Mouse (Mus musculus): ENCODE data around the gene Morc3.
"Not testable (repeated sequence)": the region's sequence is repeated elsewhere in the genome, so short reads cannot be mapped to it uniquely, and the experiment has no call there.

The Morc3 gene

GRCm38 (mm10) chr16:93820040-93820439 lies 11.9 kb upstream of the Morc3 start:
- no peak for DNase-seq

- no peak for DNase-seq
These were observed 10.2 kb upstream of the Morc3 start for GRCm38 (mm10) chr16:93821706-93822105.

GRCm38 (mm10) chr16:93822433-93823225 lies 9.3 kb upstream of the Morc3 start:
- DNase-seq, result peak; percentile 47

- DNase-seq, result no peak
These were observed 7.1 kb upstream of the Morc3 start for GRCm38 (mm10) chr16:93824799-93825198.

GRCm38 (mm10) chr16:93825463-93825862 lies 6.5 kb upstream of the Morc3 start:
- no peak for DNase-seq

GRCm38 (mm10) chr16:93826054-93826453 lies 5.9 kb upstream of the Morc3 start:
- no peak for DNase-seq

DNA sequence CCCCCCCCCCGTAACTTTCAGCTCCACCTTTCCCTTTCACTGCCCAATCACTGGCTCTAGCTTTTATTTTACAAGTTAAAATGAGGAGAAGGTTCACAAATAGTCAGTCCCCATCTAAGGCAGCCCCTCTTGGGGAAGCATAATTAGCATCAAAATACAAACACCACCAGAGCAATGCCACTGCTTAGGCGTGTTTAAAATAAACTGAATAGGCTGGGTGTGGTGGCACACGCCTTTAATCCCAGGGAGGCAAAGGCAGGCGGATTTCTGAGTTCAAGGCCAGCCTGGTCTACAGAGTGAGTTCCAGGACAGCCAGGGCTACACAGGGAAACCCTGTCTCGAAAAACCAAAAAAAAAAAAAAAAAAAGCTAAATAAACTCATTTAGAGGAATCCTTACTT lies 5.4 kb upstream of the Morc3 start:
- DNase-seq, result not testable (repeated sequence)

DNA sequence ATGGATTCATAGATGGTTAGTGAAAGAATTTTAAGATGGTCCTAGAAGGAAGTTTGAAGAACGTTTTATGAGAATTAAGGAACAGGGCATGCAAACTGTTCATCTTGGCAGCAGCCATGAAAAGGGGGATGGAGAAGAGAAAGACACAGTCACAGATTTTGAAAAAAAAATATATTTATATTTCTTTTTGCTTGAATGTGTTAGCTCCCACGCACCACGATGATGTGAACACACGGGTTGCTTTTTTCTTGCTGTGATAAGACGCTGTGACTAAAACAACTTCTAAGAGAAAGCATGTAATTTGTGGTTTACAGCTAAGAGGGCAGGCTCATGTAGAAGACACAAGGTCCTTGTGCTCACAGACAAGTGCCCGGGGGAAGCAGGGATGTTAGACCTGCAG lies 5.0 kb upstream of the Morc3 start:
- DNase-seq, result no peak

DNA sequence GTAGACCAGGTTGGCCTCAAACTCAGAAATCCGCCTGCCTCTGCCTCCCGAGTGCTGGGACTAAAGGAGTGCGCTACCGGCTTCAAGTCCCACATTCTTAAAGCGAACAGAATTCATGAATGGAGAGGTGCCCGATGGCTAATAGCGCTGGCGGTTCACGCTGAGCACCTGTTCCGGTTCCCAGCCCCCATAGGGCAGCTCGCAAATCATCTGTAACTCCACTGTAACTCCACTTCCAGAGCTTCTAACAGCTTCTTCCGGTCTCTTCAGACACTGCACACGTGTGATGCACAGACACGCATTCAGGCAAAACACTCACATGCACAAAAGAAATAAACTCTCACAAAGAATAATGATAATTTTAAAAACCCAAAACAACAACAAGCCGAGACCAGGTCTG lies 2.4 kb upstream of the Morc3 start:
- DNase-seq, result no peak

GRCm38 (mm10) chr16:93830071-93830470 lies 1.9 kb upstream of the Morc3 start:
- no peak for DNase-seq

- no peak for DNase-seq
These were observed 1.0 kb upstream of the Morc3 start for GRCm38 (mm10) chr16:93830916-93831315.

DNA sequence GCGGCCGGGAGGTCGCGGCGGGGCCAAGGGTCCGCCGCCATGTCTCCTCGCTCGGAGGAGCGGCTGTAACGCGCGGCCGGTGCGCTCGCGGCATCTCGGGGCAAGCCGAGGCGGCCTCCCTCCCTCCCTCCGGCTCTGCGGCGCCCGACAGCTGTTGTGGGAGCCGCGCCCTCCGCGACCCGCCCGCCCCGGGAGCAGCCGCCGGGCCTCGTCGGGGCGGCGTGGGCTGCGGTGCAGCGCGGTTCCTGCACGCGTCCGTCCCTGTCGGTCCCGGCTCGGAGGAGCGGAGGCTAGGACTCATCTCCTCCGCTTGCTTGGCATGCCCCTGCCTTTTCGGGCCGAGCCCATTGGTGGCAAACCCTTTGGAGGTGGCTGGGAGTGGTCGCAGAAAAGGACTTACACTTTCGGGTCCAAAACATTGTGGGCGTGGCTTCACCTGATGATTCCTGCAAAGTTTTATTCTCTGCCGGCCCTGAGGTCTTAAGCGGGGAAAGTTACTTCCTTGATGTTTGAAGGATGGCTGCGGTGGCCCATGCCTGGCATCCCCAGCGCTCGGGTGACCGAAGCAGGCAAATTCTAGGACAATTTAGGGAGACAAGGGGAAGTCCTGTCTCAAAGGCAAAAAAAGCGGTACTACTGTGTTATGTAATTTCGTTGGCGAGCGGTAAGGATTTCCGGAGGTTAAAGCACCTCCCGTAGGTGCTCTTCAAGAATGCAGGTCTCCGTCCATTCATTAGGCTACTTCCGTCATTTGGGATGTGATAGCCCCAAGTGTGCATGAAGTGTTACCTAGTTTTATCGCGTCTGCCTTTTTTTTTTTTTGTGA lies 743 bp downstream of the Morc3 start:
- DNase-seq, result peak; percentile 60

DNA sequence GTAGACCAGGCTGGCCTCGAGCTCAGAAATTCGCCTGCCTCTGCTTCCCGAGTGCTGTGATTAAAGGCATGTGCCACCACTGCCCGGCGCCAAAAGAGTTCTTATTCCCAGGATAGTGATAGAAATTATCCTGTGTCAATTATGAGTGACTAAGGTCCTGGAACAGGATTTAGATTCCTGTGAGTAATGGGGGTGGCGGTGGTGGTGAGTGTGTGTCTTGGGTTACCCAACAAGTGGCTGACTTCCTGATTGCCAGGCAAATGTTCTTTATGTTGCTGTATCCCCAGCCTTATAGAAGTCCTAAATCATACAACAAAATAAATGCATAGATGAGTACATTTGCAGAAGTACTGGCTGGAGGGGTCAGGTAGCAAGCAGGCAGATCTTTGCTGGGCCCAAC lies 1.6 kb downstream of the Morc3 start:
- DNase-seq, result no peak

GRCm38 (mm10) chr16:93834076-93834475 lies 2.2 kb downstream of the Morc3 start:
- DNase-seq, result no peak

- no peak for DNase-seq
These were observed 7.1 kb downstream of the Morc3 start for GRCm38 (mm10) chr16:93839049-93839448.

DNA sequence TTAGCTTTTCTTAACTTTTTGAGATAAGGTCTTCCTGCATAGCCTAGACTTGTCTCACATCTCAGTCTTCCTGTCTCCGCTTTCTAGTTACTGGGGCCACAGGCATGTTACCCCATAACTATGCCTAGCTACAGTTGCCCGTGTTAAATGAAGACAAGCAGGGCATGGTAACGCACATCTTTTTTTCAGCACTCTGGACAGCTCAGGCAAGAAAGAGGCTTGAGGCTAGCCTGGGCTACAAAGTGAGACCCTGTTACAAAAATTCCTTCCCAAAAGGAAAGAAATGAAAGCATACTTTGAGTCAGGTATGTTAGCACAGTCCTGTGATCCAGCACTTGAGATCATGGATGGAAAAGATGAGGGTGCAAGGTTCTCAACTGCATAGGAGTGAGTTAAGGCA lies 18.6 kb downstream of the Morc3 start:
- no peak for DNase-seq

- DNase-seq, result no peak
These were observed 28.0 kb downstream of the Morc3 start for GRCm38 (mm10) chr16:93859967-93860366.

- DNase-seq, result peak; percentile 42
These were observed 28.8 kb downstream of the Morc3 start for GRCm38 (mm10) chr16:93860686-93861085.

GRCm38 (mm10) chr16:93874841-93875240 lies 42.9 kb downstream of the Morc3 start:
- no peak for DNase-seq

DNA sequence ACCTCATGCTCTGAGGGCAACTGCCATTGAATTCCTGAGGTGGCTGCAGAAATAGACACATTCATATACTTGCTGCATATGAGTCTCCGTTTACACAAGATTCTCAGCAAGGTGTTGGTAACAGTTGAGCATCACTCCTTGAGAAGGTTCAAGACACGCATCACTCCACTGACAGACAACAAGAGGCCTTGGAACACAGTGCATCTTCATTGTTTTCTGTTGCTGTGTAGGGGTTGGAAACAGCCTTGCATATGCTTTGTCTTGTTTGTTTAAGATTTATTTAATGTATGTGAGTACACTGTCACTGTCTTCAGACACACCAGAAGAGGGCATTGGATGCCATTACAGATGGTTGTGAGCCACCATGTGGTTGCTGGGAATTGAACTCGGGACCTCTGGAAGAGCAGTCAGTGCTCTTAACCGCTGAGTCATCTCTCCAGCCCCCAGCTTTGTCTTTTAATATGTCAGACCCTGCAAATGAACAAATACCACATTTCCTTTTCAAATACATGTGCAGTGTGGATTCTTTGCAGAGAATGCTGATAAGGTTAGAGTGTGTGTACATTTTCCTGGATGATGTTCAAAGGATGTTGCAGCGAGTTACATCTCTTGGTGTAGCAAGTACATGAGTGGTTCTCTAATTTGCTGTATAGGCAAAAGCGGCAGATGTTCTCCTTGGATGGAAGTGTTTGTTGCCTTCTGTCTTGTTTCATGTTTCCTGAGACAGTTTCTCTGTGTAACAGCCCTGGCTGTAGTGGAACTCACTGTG lies 45.9 kb downstream of the Morc3 start:
- DNase-seq, result no peak

- DNase-seq, result peak; percentile 98
These were observed 51.6 kb downstream of the Morc3 start, which contains the start of gene Chaf1b for GRCm38 (mm10) chr16:93883423-93884085. Gene Chaf1b, plus strand, starts transcription at chr16:93883901.

- DNase-seq, result peak; percentile 32
These were observed 52.3 kb downstream of the Morc3 start for GRCm38 (mm10) chr16:93884086-93884721.
